Mouse (Mus musculus): ENCODE measurements around the gene Gramd1b.

DNA sequence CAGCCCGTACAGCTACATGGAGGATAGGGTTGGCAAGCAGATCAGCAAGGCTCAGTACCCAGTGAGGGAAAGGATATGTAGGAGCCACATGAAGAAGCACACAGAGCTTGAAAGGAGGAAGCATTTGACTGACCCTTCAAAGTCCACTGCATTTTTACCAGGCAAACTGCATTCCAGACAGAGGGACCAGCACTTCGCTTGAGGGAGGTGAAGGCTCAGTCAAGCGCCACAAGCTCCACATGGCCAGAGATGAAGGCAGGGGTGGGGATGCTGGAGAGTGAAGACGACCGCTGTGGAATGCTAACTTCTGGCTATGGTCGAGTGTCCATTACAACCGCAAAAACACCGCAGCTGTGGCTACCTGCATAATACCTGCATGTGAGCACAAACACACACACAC is 100.2 kb downstream of the Gramd1b start:
- TF ChIP-seq CTCF (IDR thresholded peaks at IDR 0.05) (no peak), EP300 (IDR thresholded peaks at IDR 0.05) (no peak)
